Mouse (Mus musculus) cerebellum, adult 2 months (tissue): ENCODE data around the gene Rnf222. TPM values are rescaled to one million over a fixed set of nuclear protein-coding genes. Genes with fewer than 3 reads are reported as not detected.
A peak's percentile ranks its signal among the peaks of the same experiment; 100 is the strongest.

Source experiments
- DNase-seq, 2 experiments: peaks; one replicate each; pipeline ENCODE4 v3.0.0; 2021
- H3K27ac ChIP-seq: fragments of 200-500 bp; 2 replicates; pipeline ENCODE4 v1.5.1; 2012; ENCODE audit warnings: low read length, control low read depth, inconsistent platforms; ENCODE audit not compliant: insufficient read depth
- H3K27me3 ChIP-seq: fragments of 200-500 bp; 2 replicates; pipeline ENCODE4 v1.6.1; 2012; ENCODE audit warnings: inconsistent platforms, mild to moderate bottlenecking, low read length, moderate library complexity; ENCODE audit not compliant: control insufficient read depth, insufficient read depth
- H3K4me1 ChIP-seq: fragments of 200-500 bp; 2 replicates; pipeline ENCODE4 v1.6.1; 2011; ENCODE audit warnings: low read length; ENCODE audit not compliant: control insufficient read depth, insufficient read depth
- H3K4me3 ChIP-seq: fragments of 200-500 bp; replicated peaks from 2 replicates; pipeline ENCODE3; 2011; ENCODE audit warnings: mild to moderate bottlenecking, low read depth, low read length, control low read depth; ENCODE audit not compliant: insufficient read depth
- CTCF ChIP-seq: fragments of 200-500 bp; IDR thresholded peaks from 2 replicates; pipeline ENCODE4 v1.5.1; 2011; ENCODE audit warnings: low read depth, mild to moderate bottlenecking, control low read depth, low read length, moderate library complexity, borderline replicate concordance; ENCODE audit not compliant: insufficient read depth
- POLR2A ChIP-seq: fragments of 200-500 bp; IDR thresholded peaks from 2 replicates; pipeline ENCODE4 v1.6.1; 2011; ENCODE audit warnings: low read length, control low read depth, borderline replicate concordance; ENCODE audit not compliant: insufficient read depth
- WGBS: fragments of 180-500 bp; shearing (Covaris S2); methylation state at CpG from one replicate; pipeline ENCODE4 v1.1.7; 2018; 5-methylcytosine and 5-hydroxymethylcytosine counted together
- polyA plus RNA-seq: library from polyadenylated mRNA; depleted of rRNA; stranded (reverse); fragments of >200 nt; gene quantifications from 2 replicates; pipeline ENCODE4 v1.2.3, GENCODE M21; 2012

Rnf222 gene
- polyA plus RNA-seq, 1 experiment: 0.05 TPM

DNA sequence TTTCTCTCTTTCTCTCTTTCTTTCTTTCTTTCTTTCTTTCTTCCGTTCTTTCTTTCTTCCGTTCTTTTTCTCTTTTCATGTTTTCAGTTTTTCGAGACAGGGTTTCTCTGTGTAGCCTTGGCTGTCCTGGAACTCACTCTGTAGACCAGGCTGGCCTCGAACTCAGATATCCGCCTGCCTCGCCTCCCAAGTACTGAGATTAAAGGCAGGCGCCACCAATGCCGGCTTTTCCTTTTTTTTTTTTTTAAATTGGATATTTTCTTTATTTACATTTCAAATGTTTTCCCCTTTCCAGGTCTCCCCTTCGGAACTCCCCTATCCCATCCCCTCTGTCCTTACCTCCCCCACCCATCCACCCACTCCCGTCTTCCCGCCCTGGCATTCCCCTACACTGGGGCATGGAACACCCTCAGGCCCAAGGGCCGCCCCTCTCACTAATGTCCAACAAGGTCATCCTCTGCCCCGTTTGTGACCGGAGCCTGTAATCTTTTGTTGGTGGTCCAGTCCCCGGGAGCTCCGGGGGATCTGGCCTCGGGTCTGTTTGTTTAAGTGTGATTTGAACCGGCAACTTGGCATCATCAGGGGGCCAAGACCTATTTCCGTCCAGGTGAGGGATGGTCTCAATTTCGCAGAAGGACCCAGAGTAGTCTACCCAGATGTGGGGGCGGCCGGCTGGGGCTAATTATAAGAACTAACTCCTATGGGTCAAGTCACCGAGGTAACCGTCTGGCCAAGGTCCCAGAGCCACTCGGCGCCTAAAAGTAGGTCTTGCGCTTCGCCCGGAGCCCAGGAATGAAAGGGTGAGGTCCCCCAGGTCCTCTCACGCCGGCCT is 12.4 kb downstream of the Rnf222 start:
- peak overlapping the region; percentile 77 for H3K4me3 ChIP-seq
- TF ChIP-seq POLR2A: no peak
- 26% methylated on average over 31 of the region's 31 CpGs for WGBS
- 0 out of 2 replicates have a peak overlapping the region, but pooled peaks have one; percentile 41 for H3K27ac ChIP-seq
- no peaks in the 10 kb centered on the region for H3K4me1 ChIP-seq
- DNase-seq: no peak
- no peaks in the 10 kb centered on the region for H3K27me3 ChIP-seq

DNA sequence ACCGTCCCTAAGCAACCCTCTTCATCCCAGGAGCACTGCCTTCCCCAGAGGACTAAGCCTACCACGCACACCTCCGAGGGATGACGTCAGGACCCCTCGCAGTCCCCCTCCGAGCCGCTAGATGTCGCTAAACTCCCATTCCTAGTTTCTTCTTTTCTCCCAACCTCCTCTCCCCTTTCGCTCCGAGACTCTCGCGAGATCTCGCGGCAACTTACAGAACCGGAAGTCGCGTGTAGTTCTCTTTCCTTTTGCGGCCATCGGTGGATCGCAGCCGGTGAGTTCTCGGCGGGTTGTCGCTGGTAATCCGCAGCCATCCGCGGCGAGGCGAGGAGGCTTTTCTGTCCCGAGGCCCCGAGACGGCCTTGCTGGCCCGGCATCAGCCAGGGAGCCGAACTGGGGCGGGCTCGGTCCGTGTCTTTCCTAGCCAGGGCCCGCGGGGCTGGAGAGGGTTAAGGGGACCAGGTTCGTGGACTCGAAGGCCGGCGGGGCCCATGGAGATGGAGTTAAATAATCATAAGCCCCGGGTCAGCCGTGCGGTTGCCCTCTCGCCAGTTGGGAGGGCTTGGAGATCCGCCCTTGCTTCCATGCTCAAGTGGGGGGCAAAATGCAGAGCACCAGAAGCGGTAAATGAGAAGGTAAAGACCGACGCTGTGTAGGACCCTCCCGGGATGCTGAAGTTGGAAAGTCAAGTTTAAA is 13.1 kb downstream of the Rnf222 start, which contains the start of gene Rpl26:
Gene Rpl26, plus strand, starts transcription at position 233 of the 696 bp plus-strand sequence.
- peak; percentile 98 to 100 for DNase-seq
- Histone ChIP-seq H3K4me1 (no peaks in the 10 kb centered on the region), H3K4me3 (peak within 1 kb of the TSS; percentile 88), H3K27me3 (no peaks in the 10 kb centered on the region), H3K27ac (peak within 1 kb of the TSS; percentile 41; the same call in 1 of the 2 replicates)
- under 1% methylated on average over 52 of the region's 52 CpGs for WGBS
- peak; percentile 86 for TF ChIP-seq POLR2A
- peak; percentile 92 for TF ChIP-seq CTCF

DNA sequence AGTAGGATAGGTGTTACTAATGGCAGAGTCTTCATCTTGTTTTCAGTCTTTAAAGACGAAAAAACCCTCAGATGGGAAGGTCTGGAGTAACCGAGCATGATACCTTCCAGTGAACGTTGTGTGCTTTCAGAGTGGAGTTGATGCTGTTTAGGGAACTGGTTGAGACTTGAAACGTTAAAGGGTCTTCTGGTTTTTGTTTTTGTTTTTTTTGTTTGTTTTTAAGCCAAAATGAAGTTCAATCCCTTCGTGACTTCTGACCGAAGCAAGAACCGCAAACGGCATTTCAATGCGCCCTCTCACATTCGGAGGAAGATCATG is 13.7 kb downstream of the Rnf222 start:
- H3K27ac ChIP-seq: no peak overlapping the region; the same call in 1 of the 2 replicates
- DNase-seq: no peak
- H3K27me3 ChIP-seq: no peaks in the 10 kb centered on the region
- under 1% methylated on average over 10 of the region's 10 CpGs for WGBS
- no peak for TF ChIP-seq CTCF
- H3K4me3 ChIP-seq: peak overlapping the region; percentile 88
- H3K4me1 ChIP-seq: no peaks in the 10 kb centered on the region

DNA sequence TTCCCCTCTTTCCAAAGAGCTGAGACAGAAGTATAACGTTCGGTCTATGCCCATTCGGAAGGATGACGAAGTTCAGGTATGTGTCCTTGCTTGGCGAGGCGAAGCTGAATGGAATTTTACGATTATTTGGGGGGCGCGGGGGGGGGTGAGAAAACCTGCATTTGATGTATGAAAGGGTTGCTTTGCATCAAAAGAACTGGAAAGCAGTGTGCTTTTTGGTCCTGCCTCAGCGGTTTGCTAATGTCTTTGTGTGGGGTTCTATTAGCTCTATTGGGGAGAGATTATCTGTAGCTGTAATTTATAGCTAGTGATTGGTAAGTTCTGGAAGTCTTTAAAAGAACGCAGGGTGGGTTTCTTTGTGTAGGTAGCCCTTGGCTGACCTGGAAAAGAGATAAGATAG is 14.0 kb downstream of the Rnf222 start:
- WGBS: 3% methylated on average over 11 of the region's 11 CpGs
- peak overlapping the region; percentile 88 for H3K4me3 ChIP-seq
- no peak overlapping the region for H3K27ac ChIP-seq
- no peaks in the 10 kb centered on the region for H3K4me1 ChIP-seq
- DNase-seq: no peak
- no peaks in the 10 kb centered on the region for H3K27me3 ChIP-seq
- TF ChIP-seq POLR2A (no peak), CTCF (no peak)

DNA sequence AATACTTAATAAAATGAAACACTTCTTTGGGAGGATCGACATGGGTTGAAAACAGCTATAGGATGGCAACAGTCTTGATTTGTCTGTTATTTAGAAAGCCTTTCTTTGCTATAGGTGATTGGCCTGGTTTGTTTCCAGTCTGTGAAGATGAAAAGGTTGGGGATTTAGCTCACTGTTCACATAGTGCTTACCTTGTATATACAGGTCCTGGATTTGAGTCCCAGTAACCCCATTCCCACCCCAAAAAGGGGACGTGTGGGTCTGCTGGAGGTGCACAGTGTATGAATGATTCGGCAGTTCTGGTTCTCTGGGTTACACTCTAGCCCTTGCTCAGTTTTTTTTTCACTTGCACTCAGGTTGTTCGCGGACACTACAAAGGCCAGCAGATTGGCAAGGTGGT is 14.5 kb downstream of the Rnf222 start:
- no peak for DNase-seq
- Histone ChIP-seq H3K27me3 (no peaks in the 10 kb centered on the region), H3K4me3 (no peak overlapping the region), H3K27ac (no peak overlapping the region), H3K4me1 (no peaks in the 10 kb centered on the region)
- 80% methylated on average over 5 of the region's 5 CpGs for WGBS
- TF ChIP-seq CTCF: no peak
- TF ChIP-seq POLR2A: no peak

DNA sequence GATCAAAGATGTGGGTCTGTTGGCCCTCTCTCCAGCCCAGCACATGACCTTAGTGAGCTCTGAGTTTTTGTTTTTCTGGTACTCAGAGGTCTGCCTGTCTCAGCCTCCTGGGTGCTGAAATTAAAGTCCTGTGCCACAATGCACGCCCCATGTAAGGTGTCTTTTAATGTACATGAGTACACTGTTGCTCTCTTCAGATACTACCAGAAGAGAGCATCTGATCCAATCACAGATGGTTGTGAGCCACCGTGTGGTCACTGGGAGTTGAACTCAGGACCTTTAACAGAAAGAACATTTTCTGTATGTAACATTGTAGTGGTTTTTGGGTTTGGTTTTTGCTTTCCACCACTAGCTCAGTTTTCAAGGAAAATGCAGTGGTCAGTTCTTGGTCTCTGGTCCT is 15.4 kb downstream of the Rnf222 start:
- Histone ChIP-seq H3K4me1 (no peaks in the 10 kb centered on the region), H3K4me3 (no peak overlapping the region), H3K27ac (no peak overlapping the region), H3K27me3 (no peaks in the 10 kb centered on the region)
- no peak for DNase-seq
- WGBS: 78% methylated on average over 2 of the region's 2 CpGs
- no peak for TF ChIP-seq CTCF
- TF ChIP-seq POLR2A: no peak

DNA sequence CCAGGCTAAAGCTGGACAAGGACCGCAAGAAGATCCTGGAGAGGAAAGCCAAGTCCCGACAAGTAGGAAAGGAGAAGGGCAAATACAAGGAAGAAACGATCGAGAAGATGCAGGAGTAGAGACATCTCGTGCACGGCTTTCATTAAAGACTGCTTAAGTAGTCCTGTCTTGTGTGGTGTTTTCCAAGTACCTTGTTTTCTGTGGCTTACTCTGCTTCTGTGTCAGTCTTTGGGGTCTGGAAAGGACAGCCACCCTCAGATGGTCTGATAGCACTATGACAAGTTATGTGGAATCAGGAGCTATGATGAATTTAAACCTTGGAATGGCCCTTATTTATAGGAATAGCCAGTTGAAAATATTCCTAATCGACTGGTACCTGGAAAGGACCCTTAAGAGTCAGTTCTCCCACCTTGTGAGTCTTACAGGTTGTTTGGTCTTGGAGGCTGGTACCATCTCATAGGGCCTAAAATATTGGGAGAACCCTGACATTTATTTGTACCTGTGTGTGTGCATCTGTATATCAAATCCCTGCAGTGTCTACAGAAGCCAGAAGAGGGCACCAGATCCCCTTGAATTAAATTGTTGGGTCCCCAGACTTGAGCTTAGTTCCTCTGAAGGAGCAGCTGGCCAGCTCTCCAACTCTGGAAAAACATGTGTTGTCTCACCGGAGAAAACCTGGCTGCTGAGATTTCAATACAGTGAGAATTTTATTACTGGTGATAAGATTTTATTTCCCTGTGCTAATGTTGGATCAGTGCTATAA is 16.2 kb downstream of the Rnf222 start:
- H3K27me3 ChIP-seq: no peaks in the 10 kb centered on the region
- WGBS: 75% methylated on average over 8 of the region's 8 CpGs
- H3K4me1 ChIP-seq: no peaks in the 10 kb centered on the region
- peak; percentile 60; the same call in 1 of the 2 replicates for TF ChIP-seq CTCF
- TF ChIP-seq POLR2A: no peak
- H3K4me3 ChIP-seq: no peak overlapping the region
- DNase-seq: peak; percentile 66 to 68
- H3K27ac ChIP-seq: no peak overlapping the region

DNA sequence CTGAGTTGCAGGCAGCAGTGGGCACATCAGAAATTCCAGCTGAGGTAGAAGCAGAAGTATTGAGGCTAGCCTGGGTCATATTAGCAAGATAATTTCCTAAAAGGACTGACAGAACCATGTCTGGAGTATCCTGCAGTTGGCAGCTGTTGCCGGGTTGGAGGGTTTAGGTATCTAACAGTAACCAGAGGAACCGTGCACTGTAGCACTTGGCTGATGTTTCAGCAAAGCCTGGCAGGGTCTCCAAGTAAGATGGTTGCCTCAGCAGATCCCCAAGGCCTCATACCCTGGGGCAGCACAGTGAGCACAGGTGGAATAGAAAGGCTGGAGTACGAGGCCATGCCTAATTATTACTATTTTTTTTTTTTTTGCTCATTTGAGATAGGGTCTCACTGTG is 16.8 kb downstream of the Rnf222 start:
- WGBS: 66% methylated on average over 3 of the region's 3 CpGs
- no peak for DNase-seq
- Histone ChIP-seq H3K4me1 (no peaks in the 10 kb centered on the region), H3K27ac (no peak overlapping the region), H3K4me3 (no peak overlapping the region), H3K27me3 (no peaks in the 10 kb centered on the region)
- TF ChIP-seq CTCF (no peak), POLR2A (no peak)
